Mouse (Mus musculus): Measurements from ENCODE around the gene Rffl. TPM values are rescaled to one million over a fixed set of nuclear protein-coding genes. Genes with fewer than 3 reads are reported as not detected.

Rffl gene
- polyA plus RNA-seq, 1 experiment from 2014 or later: 9.2 TPM

GRCm38 (mm10) chr11:82860759-82861158 is 10.3 kb downstream of the Rffl start:
- H3K36me3 ChIP-seq (ENCODE audit: insufficient read depth, low read length): no peaks in the 10 kb centered on the region
- H3K9me3 ChIP-seq (ENCODE audit: low read length): no peaks in the 10 kb centered on the region
- WGBS: 81% methylated on average over 6 of the region's 6 CpGs
- H3K9ac ChIP-seq (replicated peaks; ENCODE audit: low read depth): no peak overlapping the region
- DNase-seq (ENCODE audit: low spot score) (no peak), ATAC-seq (no peak)
- no peak overlapping the region for H3K27ac ChIP-seq (ENCODE audit: low read length)
- H3K4me3 ChIP-seq (ENCODE audit: low read depth, low read length): no peak overlapping the region
- no peaks in the 10 kb centered on the region for H3K4me1 ChIP-seq (ENCODE audit: insufficient read depth, low read depth, low read length)
- H3K27me3 ChIP-seq (replicated peaks; ENCODE audit: insufficient read depth, low read length): no peaks in the 10 kb centered on the region
- no peak for TF ChIP-seq EP300 (IDR thresholded peaks at IDR 0.05)
- no peak overlapping the region for H3K4me2 ChIP-seq (replicated peaks; ENCODE audit: low read depth, low read length)

GRCm38 (mm10) chr11:82857307-82857848 is 13.6 kb downstream of the Rffl start:
- peak overlapping the region; percentile 47; the same call in 1 of the 2 replicates for H3K27ac ChIP-seq (ENCODE audit: low read length)
- peak; percentile 32 for DNase-seq (ENCODE audit: low spot score)

GRCm38 (mm10) chr11:82856032-82856431 is 15.0 kb downstream of the Rffl start:
- Histone ChIP-seq H3K9ac (replicated peaks; ENCODE audit: low read depth) (no peak overlapping the region), H3K36me3 (ENCODE audit: insufficient read depth, low read length) (no peaks in the 10 kb centered on the region), H3K27ac (ENCODE audit: low read length) (no peak overlapping the region), H3K4me1 (ENCODE audit: insufficient read depth, low read depth, low read length) (no peaks in the 10 kb centered on the region), H3K27me3 (replicated peaks; ENCODE audit: insufficient read depth, low read length) (no peaks in the 10 kb centered on the region), H3K9me3 (ENCODE audit: low read length) (no peaks in the 10 kb centered on the region), H3K4me2 (replicated peaks; ENCODE audit: low read depth, low read length) (no peak overlapping the region), H3K4me3 (ENCODE audit: low read depth, low read length) (no peak overlapping the region)
- TF ChIP-seq CTCF (IDR thresholded peaks at IDR 0.05) (no peak), EP300 (IDR thresholded peaks at IDR 0.05) (no peak)
- ATAC-seq: no peak
- no peak for DNase-seq (ENCODE audit: low spot score)
- WGBS: 61% methylated on average over 10 of the region's 10 CpGs

More at GRCm38 (mm10) chr11:82857307-82857848, 13.6 kb downstream of the Rffl start:
- no peaks in the 10 kb centered on the region for H3K27me3 ChIP-seq (replicated peaks; ENCODE audit: insufficient read depth, low read length)
- WGBS: 63% methylated on average over 13 of the region's 13 CpGs
- no peak overlapping the region for H3K9ac ChIP-seq (replicated peaks; ENCODE audit: low read depth)
- H3K4me3 ChIP-seq (ENCODE audit: low read depth, low read length): no peak overlapping the region
- no peaks in the 10 kb centered on the region for H3K4me1 ChIP-seq (ENCODE audit: insufficient read depth, low read depth, low read length)
- no peaks in the 10 kb centered on the region for H3K9me3 ChIP-seq (ENCODE audit: low read length)
- no peak for TF ChIP-seq CTCF (IDR thresholded peaks at IDR 0.05)
- TF ChIP-seq EP300 (IDR thresholded peaks at IDR 0.05): no peak
- H3K36me3 ChIP-seq (ENCODE audit: insufficient read depth, low read length): no peaks in the 10 kb centered on the region
- peak; percentile 58; the same call in 1 of the 2 replicates for ATAC-seq
- no peak overlapping the region for H3K4me2 ChIP-seq (replicated peaks; ENCODE audit: low read depth, low read length)

- H3K36me3 ChIP-seq (ENCODE audit: insufficient read depth, low read length): no peaks in the 10 kb centered on the region
- H3K4me1 ChIP-seq (ENCODE audit: insufficient read depth, low read depth, low read length): no peaks in the 10 kb centered on the region
- H3K27me3 ChIP-seq (replicated peaks; ENCODE audit: insufficient read depth, low read length): no peaks in the 10 kb centered on the region
- no peak overlapping the region for H3K27ac ChIP-seq (ENCODE audit: low read length)
- DNase-seq (ENCODE audit: low spot score): no peak
- no peak overlapping the region for H3K9ac ChIP-seq (replicated peaks; ENCODE audit: low read depth)
- ATAC-seq: no peak
- H3K4me2 ChIP-seq (replicated peaks; ENCODE audit: low read depth, low read length): no peak overlapping the region
- WGBS: 69% methylated on average over 9 of the region's 9 CpGs
- H3K4me3 ChIP-seq (ENCODE audit: low read depth, low read length): no peak overlapping the region
- H3K9me3 ChIP-seq (ENCODE audit: low read length): no peaks in the 10 kb centered on the region
- TF ChIP-seq CTCF (IDR thresholded peaks at IDR 0.05): no peak
- no peak for TF ChIP-seq EP300 (IDR thresholded peaks at IDR 0.05)
Measured at GRCm38 (mm10) chr11:82855327-82855973, 15.6 kb downstream of the Rffl start.

GRCm38 (mm10) chr11:82854111-82854510 is 16.9 kb downstream of the Rffl start:
- no peak overlapping the region for H3K9ac ChIP-seq (replicated peaks; ENCODE audit: low read depth)
- TF ChIP-seq EP300 (IDR thresholded peaks at IDR 0.05) (no peak), CTCF (IDR thresholded peaks at IDR 0.05) (no peak)
- 79% methylated on average over 6 of the region's 6 CpGs for WGBS
- no peaks in the 10 kb centered on the region for H3K4me1 ChIP-seq (ENCODE audit: insufficient read depth, low read depth, low read length)
- no peak overlapping the region for H3K4me2 ChIP-seq (replicated peaks; ENCODE audit: low read depth, low read length)
- ATAC-seq (no peak), DNase-seq (ENCODE audit: low spot score) (no peak)
- no peaks in the 10 kb centered on the region for H3K9me3 ChIP-seq (ENCODE audit: low read length)
- H3K36me3 ChIP-seq (ENCODE audit: insufficient read depth, low read length): no peaks in the 10 kb centered on the region
- no peaks in the 10 kb centered on the region for H3K27me3 ChIP-seq (replicated peaks; ENCODE audit: insufficient read depth, low read length)
- no peak overlapping the region for H3K4me3 ChIP-seq (ENCODE audit: low read depth, low read length)
- no peak overlapping the region for H3K27ac ChIP-seq (ENCODE audit: low read length)

GRCm38 (mm10) chr11:82852958-82853357 is 18.1 kb downstream of the Rffl start:
- Histone ChIP-seq H3K4me2 (replicated peaks; ENCODE audit: low read depth, low read length) (no peak overlapping the region), H3K4me3 (ENCODE audit: low read depth, low read length) (no peak overlapping the region), H3K9ac (replicated peaks; ENCODE audit: low read depth) (no peak overlapping the region), H3K9me3 (ENCODE audit: low read length) (no peaks in the 10 kb centered on the region), H3K4me1 (ENCODE audit: insufficient read depth, low read depth, low read length) (no peaks in the 10 kb centered on the region), H3K27me3 (replicated peaks; ENCODE audit: insufficient read depth, low read length) (no peaks in the 10 kb centered on the region), H3K27ac (ENCODE audit: low read length) (no peak overlapping the region), H3K36me3 (ENCODE audit: insufficient read depth, low read length) (no peaks in the 10 kb centered on the region)
- no peak for ATAC-seq
- DNase-seq (ENCODE audit: low spot score): no peak
- TF ChIP-seq EP300 (IDR thresholded peaks at IDR 0.05) (no peak), CTCF (IDR thresholded peaks at IDR 0.05) (no peak)
- WGBS: 85% methylated on average over 7 of the region's 7 CpGs
